Mouse (Mus musculus): Measurements from ENCODE around the gene Ly6g6d. TPM values are rescaled to one million over a fixed set of nuclear protein-coding genes. Genes with fewer than 3 reads are reported as not detected.

The Ly6g6d gene
- polyA plus RNA-seq, 1 experiment from 2014 or later: 0.76 TPM

DNA sequence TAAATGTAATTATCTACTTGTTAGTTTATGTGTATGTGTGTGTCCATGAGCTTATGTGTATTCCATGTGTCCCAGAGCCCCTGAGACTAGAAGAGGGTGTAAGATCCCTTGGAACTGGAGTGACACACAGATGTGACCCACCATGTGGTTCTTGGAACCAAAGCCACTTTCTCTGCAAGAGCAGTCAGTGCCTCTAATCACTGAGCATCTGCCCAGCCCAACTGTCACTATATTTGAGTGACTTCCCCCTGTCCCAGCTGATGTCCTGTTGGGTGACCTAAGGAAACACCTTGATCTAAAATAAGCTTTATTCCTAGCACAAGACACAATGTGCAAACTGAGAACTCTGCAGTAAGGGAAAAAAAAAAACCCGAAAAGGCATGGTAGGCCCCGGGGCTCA lies 49.5 kb downstream of the Ly6g6d start:
- no peaks in the 10 kb centered on the region for H3K36me3 ChIP-seq (ENCODE audit: control insufficient read depth, insufficient read depth, low read length)
- H3K9ac ChIP-seq (ENCODE audit: low read length): no peak overlapping the region
- H3K4me3 ChIP-seq (ENCODE audit: low read depth, low read length): no peak overlapping the region
- ATAC-seq (no peak), DNase-seq (ENCODE audit: low spot score) (no peak)
- 84% methylated on average over 2 of the region's 2 CpGs for WGBS
- H3K27ac ChIP-seq (ENCODE audit: low read depth, low read length): no peak overlapping the region
- no peak overlapping the region for H3K4me2 ChIP-seq (ENCODE audit: low read length)
- no peaks in the 10 kb centered on the region for H3K27me3 ChIP-seq (replicated peaks; ENCODE audit: control insufficient read depth, insufficient read depth, low read length)
- H3K9me3 ChIP-seq (replicated peaks; ENCODE audit: control insufficient read depth, low read length): no peaks in the 10 kb centered on the region
- H3K4me1 ChIP-seq (ENCODE audit: control insufficient read depth, insufficient read depth, low read length): peaks cover 11% of the 10 kb centered on the region

DNA sequence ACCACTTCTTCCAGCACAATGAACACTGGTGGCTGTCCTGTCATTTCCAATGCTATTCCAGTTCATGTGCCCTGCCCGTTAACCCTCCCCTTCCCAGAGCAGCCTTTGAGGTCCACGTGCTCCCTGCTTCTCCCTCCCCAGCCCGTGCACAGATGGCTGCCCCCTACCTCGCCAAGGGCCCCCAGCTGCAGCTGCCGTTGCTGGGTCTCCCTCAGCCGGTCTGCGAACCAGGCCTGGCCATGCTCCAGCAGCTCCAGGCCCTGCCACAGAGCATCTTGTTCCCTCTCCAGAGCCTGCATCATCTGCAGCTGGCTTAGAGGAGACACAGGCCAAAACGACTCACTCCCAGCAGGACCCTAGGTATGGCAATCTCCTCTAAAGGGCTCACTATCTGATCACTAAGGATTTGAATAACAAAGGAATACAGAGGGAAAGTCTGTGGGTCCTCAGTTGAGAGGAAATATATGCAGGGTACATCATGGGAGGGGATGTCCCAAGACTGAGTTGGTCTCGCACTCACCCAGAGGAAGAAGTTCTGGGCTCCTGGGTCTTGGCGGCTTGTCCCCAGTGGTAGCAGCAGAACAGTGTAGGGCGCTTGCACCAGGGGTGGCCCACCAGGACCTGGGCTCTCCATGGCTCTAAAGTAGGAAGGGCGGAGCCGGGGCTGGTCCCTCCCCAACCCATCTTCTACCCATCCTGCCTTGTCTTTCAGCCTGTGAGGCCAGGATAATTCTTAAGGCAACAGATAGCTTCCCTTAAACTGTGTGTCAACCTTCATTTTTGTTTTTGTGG lies 50.4 kb downstream of the Ly6g6d start, which contains the start of gene Sapcd1:
TSS of gene Sapcd1 (minus strand) at position 740 of the 792 bp plus-strand sequence.
- Histone ChIP-seq H3K27ac (ENCODE audit: low read depth, low read length) (peak within 1 kb of the TSS; percentile 80), H3K4me3 (ENCODE audit: low read depth, low read length) (no peak within 1 kb of the TSS), H3K9me3 (replicated peaks; ENCODE audit: control insufficient read depth, low read length) (no peaks in the 10 kb centered on the region), H3K36me3 (ENCODE audit: control insufficient read depth, insufficient read depth, low read length) (no peaks in the 10 kb centered on the region), H3K4me1 (ENCODE audit: control insufficient read depth, insufficient read depth, low read length) (peaks cover 11% of the 10 kb centered on the region), H3K9ac (ENCODE audit: low read length) (peak within 1 kb of the TSS; percentile 45; the same call in 1 of the 2 replicates), H3K27me3 (replicated peaks; ENCODE audit: control insufficient read depth, insufficient read depth, low read length) (no peaks in the 10 kb centered on the region), H3K4me2 (ENCODE audit: low read length) (peak within 1 kb of the TSS; percentile 16; the same call in 1 of the 2 replicates)
- ATAC-seq (peak; percentile 93), DNase-seq (ENCODE audit: low spot score) (peak; percentile 82)
- 28% methylated on average over 13 of the region's 13 CpGs for WGBS

DNA sequence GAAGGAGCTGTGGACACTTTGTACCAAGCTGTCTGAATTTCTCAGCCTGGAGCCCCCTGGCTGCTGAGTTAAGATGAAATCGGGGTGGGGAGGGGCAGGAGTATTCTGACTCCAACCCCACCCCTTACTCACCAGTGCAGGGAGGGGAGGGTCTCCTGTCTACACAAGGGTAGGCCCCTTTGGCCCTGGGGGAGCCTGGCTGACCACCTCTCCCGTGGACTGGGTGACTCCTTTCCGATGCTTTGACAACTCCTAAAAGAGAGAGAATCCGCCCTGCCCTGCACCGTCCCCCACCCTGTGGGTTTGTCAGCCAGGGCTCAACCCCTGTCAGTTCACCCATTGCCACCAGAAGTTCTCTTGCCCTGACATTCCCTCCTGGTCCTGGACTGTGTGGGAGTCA lies 51.7 kb downstream of the Ly6g6d start:
- Histone ChIP-seq H3K4me3 (ENCODE audit: low read depth, low read length) (no peak overlapping the region), H3K27ac (ENCODE audit: low read depth, low read length) (peak overlapping the region; percentile 80; the same call in 1 of the 2 replicates), H3K4me1 (ENCODE audit: control insufficient read depth, insufficient read depth, low read length) (peaks cover 14% of the 10 kb centered on the region), H3K27me3 (replicated peaks; ENCODE audit: control insufficient read depth, insufficient read depth, low read length) (no peaks in the 10 kb centered on the region), H3K9me3 (replicated peaks; ENCODE audit: control insufficient read depth, low read length) (no peaks in the 10 kb centered on the region), H3K4me2 (ENCODE audit: low read length) (peak overlapping the region; percentile 5; the same call in 1 of the 2 replicates), H3K9ac (ENCODE audit: low read length) (peak overlapping the region; percentile 37; the same call in 1 of the 2 replicates), H3K36me3 (ENCODE audit: control insufficient read depth, insufficient read depth, low read length) (no peaks in the 10 kb centered on the region)
- ATAC-seq: no peak
- DNase-seq (ENCODE audit: low spot score): no peak
- 83% methylated on average over 5 of the region's 5 CpGs for WGBS

DNA sequence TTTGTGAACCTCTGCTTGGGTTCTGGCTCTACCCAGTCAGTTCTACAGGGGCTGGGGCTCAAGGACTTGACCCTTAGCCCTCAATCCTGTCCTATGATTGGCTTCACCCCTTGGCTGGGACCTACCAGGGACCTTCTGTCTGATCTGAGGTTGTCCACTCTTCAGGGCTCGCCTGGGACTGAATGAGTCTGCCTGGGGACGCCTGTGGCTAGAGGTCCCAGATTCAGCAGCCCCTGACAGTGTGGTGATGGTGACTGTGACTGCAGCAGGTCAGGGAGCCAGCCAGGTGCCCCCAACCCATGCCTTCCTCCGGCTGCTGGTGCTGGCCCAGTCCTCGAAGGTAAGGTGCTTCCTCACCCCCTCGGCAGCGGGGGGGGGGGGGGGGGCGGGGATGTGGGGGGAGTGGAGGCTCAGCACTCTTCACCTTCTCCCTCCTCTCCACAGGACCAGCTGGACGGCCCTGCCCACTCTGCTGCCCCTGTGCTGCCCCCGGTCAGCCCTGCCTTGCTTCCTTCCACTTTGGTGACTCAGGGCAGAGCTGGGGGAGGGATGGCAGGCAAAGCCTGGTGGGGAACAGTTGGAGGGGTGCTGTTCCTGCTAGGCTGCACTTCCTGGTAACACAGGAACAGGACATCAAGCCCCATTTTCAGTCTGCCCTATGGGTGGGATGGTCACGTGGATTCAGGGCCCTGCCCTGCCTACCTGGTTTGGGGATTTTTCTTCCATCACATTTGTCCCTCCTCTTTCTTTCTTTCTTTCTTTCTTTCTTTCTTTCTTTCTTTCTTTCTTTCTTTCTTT lies 53.0 kb downstream of the Ly6g6d start:
- H3K4me2 ChIP-seq (ENCODE audit: low read length): no peak overlapping the region
- H3K4me3 ChIP-seq (ENCODE audit: low read depth, low read length): no peak overlapping the region
- H3K27ac ChIP-seq (ENCODE audit: low read depth, low read length): no peak overlapping the region
- H3K27me3 ChIP-seq (replicated peaks; ENCODE audit: control insufficient read depth, insufficient read depth, low read length): no peaks in the 10 kb centered on the region
- DNase-seq (ENCODE audit: low spot score) (no peak), ATAC-seq (no peak)
- H3K36me3 ChIP-seq (ENCODE audit: control insufficient read depth, insufficient read depth, low read length): no peaks in the 10 kb centered on the region
- no peak overlapping the region for H3K9ac ChIP-seq (ENCODE audit: low read length)
- H3K9me3 ChIP-seq (replicated peaks; ENCODE audit: control insufficient read depth, low read length): no peaks in the 10 kb centered on the region
- WGBS: 72% methylated on average over 7 of the region's 10 CpGs
- peaks cover 14% of the 10 kb centered on the region for H3K4me1 ChIP-seq (ENCODE audit: control insufficient read depth, insufficient read depth, low read length)

DNA sequence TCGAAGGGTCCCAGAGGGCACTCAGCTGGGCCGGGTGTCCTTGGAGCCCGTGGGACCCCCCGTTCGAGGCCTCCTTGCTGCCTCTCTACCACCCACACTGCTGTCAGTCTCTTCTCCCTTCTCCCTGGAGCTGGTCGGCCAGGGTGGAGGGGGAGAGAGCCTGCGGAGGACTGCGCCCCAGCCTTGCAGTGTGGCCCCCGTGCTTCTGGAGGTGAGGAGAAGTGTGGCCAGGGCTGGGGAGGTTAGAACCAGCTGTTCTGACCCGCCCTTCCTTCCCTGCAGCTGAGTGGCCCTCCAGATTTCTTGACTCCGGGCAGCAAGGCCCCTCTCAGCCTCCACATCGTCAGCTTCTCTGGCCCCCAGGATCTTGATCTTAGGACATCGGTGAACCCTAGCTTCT lies 53.6 kb downstream of the Ly6g6d start:
- Histone ChIP-seq H3K9me3 (replicated peaks; ENCODE audit: control insufficient read depth, low read length) (no peaks in the 10 kb centered on the region), H3K4me3 (ENCODE audit: low read depth, low read length) (no peak overlapping the region), H3K4me1 (ENCODE audit: control insufficient read depth, insufficient read depth, low read length) (peaks cover 14% of the 10 kb centered on the region), H3K27ac (ENCODE audit: low read depth, low read length) (no peak overlapping the region), H3K36me3 (ENCODE audit: control insufficient read depth, insufficient read depth, low read length) (no peaks in the 10 kb centered on the region), H3K4me2 (ENCODE audit: low read length) (no peak overlapping the region), H3K9ac (ENCODE audit: low read length) (no peak overlapping the region), H3K27me3 (replicated peaks; ENCODE audit: control insufficient read depth, insufficient read depth, low read length) (no peaks in the 10 kb centered on the region)
- WGBS: 79% methylated on average over 13 of the region's 13 CpGs
- ATAC-seq: no peak
- DNase-seq (ENCODE audit: low spot score): no peak

DNA sequence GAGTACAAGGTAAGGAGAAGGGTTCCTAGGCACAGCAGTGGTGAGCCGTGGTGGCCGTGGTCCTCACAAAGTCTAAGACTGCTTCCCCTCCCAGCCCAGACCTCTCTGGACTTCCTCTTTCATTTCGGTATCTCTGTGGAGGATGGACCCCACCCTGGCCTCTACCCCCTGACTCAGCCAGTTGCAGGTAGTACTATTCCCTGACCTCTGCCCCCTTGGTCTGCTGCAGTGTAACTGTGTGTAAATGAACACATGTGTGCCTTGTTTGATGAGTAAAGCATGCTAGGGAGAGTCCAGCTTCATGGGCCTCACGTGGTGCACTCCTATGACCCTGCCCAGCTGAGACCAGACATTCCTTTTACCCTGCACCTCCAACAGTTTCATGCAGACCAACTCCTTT lies 54.1 kb downstream of the Ly6g6d start:
- no peak overlapping the region for H3K9ac ChIP-seq (ENCODE audit: low read length)
- no peak for ATAC-seq
- WGBS: 88% methylated on average over 4 of the region's 4 CpGs

DNA sequence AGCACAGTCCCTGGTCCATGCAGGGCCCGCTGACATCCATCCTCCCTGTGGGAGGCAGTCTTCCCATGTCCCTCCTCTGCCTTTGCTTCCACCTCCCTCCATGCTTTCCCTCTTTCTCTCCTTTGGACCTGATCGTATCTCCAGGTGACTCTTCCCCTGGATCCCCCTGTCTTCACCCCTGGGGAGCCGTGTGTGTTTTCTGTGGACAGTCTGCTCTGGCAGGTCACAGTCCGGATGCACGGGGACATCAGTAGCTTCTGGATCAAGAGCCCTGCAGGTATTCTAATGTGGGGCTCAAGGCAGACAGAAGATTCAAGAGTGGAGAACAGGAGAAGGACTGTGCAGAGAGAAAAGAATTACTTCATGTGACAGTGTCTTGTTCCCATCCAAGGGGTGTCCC lies 54.6 kb downstream of the Ly6g6d start:
- Histone ChIP-seq H3K4me2 (ENCODE audit: low read length) (no peak overlapping the region), H3K27me3 (replicated peaks; ENCODE audit: control insufficient read depth, insufficient read depth, low read length) (no peaks in the 10 kb centered on the region), H3K36me3 (ENCODE audit: control insufficient read depth, insufficient read depth, low read length) (no peaks in the 10 kb centered on the region), H3K9ac (ENCODE audit: low read length) (no peak overlapping the region), H3K27ac (ENCODE audit: low read depth, low read length) (no peak overlapping the region), H3K4me3 (ENCODE audit: low read depth, low read length) (no peak overlapping the region), H3K9me3 (replicated peaks; ENCODE audit: control insufficient read depth, low read length) (no peaks in the 10 kb centered on the region), H3K4me1 (ENCODE audit: control insufficient read depth, insufficient read depth, low read length) (peaks cover 14% of the 10 kb centered on the region)
- ATAC-seq: no peak
- 86% methylated on average over 5 of the region's 5 CpGs for WGBS
- DNase-seq (ENCODE audit: low spot score): no peak

More for the DNA sequence above, 54.1 kb downstream of the Ly6g6d start:
- Histone ChIP-seq H3K27ac (ENCODE audit: low read depth, low read length) (no peak overlapping the region), H3K4me1 (ENCODE audit: control insufficient read depth, insufficient read depth, low read length) (peaks cover 14% of the 10 kb centered on the region), H3K9me3 (replicated peaks; ENCODE audit: control insufficient read depth, low read length) (no peaks in the 10 kb centered on the region), H3K27me3 (replicated peaks; ENCODE audit: control insufficient read depth, insufficient read depth, low read length) (no peaks in the 10 kb centered on the region), H3K36me3 (ENCODE audit: control insufficient read depth, insufficient read depth, low read length) (no peaks in the 10 kb centered on the region), H3K4me3 (ENCODE audit: low read depth, low read length) (no peak overlapping the region), H3K4me2 (ENCODE audit: low read length) (no peak overlapping the region)
- DNase-seq (ENCODE audit: low spot score): no peak

DNA sequence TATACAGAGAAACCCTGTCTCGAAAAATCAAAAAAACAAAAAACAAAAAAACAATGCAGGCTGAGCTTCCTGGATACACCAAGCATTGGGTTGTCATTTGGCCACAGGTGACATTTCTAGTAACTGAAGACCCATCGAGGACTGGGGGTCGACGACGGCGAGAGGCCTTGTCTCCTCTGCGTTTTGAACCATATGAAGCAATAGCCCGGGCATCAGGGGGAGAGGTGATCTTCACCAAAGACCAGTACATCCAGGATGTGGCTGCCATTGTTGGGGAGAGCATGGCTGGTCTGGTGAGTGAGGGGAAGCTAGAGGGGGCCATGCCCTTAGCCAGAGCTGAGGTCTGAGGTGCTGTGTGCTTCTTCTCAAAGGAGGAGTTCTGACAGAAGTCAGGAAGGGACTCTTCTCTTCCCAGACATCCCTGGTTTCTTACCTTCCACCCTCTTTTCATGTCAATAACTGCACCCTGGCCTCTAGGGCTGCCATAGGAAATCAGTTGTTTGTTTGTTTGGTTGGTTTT lies 55.3 kb downstream of the Ly6g6d start:
- Histone ChIP-seq H3K9me3 (replicated peaks; ENCODE audit: control insufficient read depth, low read length) (no peaks in the 10 kb centered on the region), H3K4me2 (ENCODE audit: low read length) (no peak overlapping the region), H3K27me3 (replicated peaks; ENCODE audit: control insufficient read depth, insufficient read depth, low read length) (no peaks in the 10 kb centered on the region), H3K27ac (ENCODE audit: low read depth, low read length) (no peak overlapping the region), H3K9ac (ENCODE audit: low read length) (no peak overlapping the region), H3K4me3 (ENCODE audit: low read depth, low read length) (no peak overlapping the region), H3K36me3 (ENCODE audit: control insufficient read depth, insufficient read depth, low read length) (no peaks in the 10 kb centered on the region), H3K4me1 (ENCODE audit: control insufficient read depth, insufficient read depth, low read length) (peaks cover 11% of the 10 kb centered on the region)
- no peak for ATAC-seq
- 94% methylated on average over 8 of the region's 8 CpGs for WGBS
- no peak for DNase-seq (ENCODE audit: low spot score)

All from forebrain, embryonic 14.5 days (tissue).